ENCODE assay signal across 20 mouse cellular contexts in the genomic region with DNA sequence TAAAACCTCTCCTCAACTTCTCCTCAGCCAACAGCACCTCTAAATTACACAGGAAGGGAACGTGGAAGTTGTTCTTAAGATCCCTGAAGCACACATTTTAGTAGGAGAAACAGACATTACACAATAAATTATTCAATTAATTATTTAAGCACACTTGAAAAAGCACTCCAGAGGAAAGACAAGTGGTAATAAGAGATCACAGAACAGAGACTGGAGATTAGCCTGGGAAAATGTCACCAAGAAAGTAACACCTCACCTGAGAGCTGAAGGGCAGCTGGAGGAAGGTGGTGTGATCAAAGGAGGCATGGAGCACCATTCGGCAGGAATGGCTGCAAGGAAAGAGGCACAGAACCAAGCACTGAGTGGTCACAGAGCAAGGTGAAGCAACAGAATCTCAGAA.
A peak's percentile ranks its signal among the peaks of the same experiment; 100 is the strongest.
DNase-seq lines count a peak whose midpoint lies in the region; ATAC-seq and TF ChIP-seq lines count a peak whose summit lies in the region.
"Had no signal": no experiment of that assay in that cellular context is flagged by ENCODE, and none has a peak within 500 bp of the region (broad histone marks: within the 10 kb centered on the region; RNA-seq: fewer than 3 reads in every experiment).

No protein-coding gene starts in this region.

- no peaks in the 10 kb centered on the region for H3K36me3 ChIP-seq in lung, embryonic 15.5 days
- no peaks in the 10 kb centered on the region for H3K36me3 ChIP-seq in lung, postnatal 0 days (ENCODE audit: insufficient read depth, low read length)
- H3K36me3 ChIP-seq: embryonic facial prominence, embryonic 10.5 days; embryonic facial prominence, embryonic 12.5 days; forebrain, embryonic 15.5 days had no signal

- H3K27me3 ChIP-seq in lung, embryonic 15.5 days, result no peaks in the 10 kb centered on the region
- no peaks in the 10 kb centered on the region for H3K27me3 ChIP-seq in lung, postnatal 0 days (replicated peaks; ENCODE audit: insufficient read depth, low read length)
- H3K27me3 ChIP-seq: embryonic facial prominence, embryonic 12.5 days; forebrain, embryonic 13.5 days; forebrain, embryonic 15.5 days had no signal

- TF ChIP-seq EP300 in lung, postnatal 0 days (IDR thresholded peaks at IDR 0.05), result peak; percentile 68; the same call in 1 of the 2 replicates

- TF ChIP-seq CTCF in lung, postnatal 0 days (IDR thresholded peaks at IDR 0.05), result no peak
- no peak for TF ChIP-seq CTCF in lung, adult 2 months (IDR thresholded peaks at IDR 0.05; ENCODE audit: insufficient read depth, low read length)

- no peak overlapping the region for H3K4me2 ChIP-seq in lung, embryonic 15.5 days
- no peak overlapping the region for H3K4me2 ChIP-seq in lung, postnatal 0 days (replicated peaks; ENCODE audit: low read depth, low read length)
- H3K4me2 ChIP-seq: embryonic facial prominence, embryonic 12.5 days; forebrain, embryonic 13.5 days; forebrain, embryonic 15.5 days had no signal

- DNase-seq in lung, postnatal 4 days, result no peak
- peak; percentile 66 for DNase-seq in lung, postnatal 0 days (ENCODE audit: low spot score)
- no peak for DNase-seq in lung, adult 2 months
- DNase-seq in lung, postnatal 25 days (ENCODE audit: low spot score), result peak; percentile 29
- DNase-seq in lung, postnatal 36 days, result peak; percentile 6
- no peak for DNase-seq in urinary bladder, adult 2 months (ENCODE audit: low spot score)
- DNase-seq: adrenal gland, adult 2 months; adrenal gland, postnatal 10 days; adrenal gland, postnatal 25 days; cerebellum, adult 11 months; cerebellum, adult 18-20 months; cerebellum, adult 8-10 months; cerebellum, adult 9-11 months; cerebellum, postnatal 14 days; cerebellum, postnatal 36 days had no signal

- H3K4me3 ChIP-seq in lung, embryonic 15.5 days, result no peak overlapping the region
- no peak overlapping the region for H3K4me3 ChIP-seq in lung, postnatal 0 days (ENCODE audit: low read depth, low read length)
- H3K4me3 ChIP-seq in lung, adult 2 months (replicated peaks; ENCODE audit: extremely low read depth, low read depth, low read length), result no peak overlapping the region
- H3K4me3 ChIP-seq: embryonic facial prominence, embryonic 10.5 days; embryonic facial prominence, embryonic 12.5 days; forebrain, embryonic 13.5 days; forebrain, embryonic 15.5 days had no signal

- ATAC-seq in lung, embryonic 15.5 days (ENCODE audit: borderline replicate concordance, extremely low read depth, low FRiP score, low TSS enrichment), result peak; percentile 39; the same call in 1 of the 2 replicates
- ATAC-seq in lung, postnatal 0 days, result peak; percentile 92
- ATAC-seq: forebrain, embryonic 13.5 days; forebrain, embryonic 15.5 days had no signal

- no peak overlapping the region for H3K27ac ChIP-seq in lung, embryonic 15.5 days
- no peak overlapping the region for H3K27ac ChIP-seq in lung, postnatal 0 days (ENCODE audit: low read length)
- H3K27ac ChIP-seq: embryonic facial prominence, embryonic 10.5 days; embryonic facial prominence, embryonic 12.5 days; forebrain, embryonic 13.5 days; forebrain, embryonic 15.5 days had no signal

- no peak overlapping the region for H3K9ac ChIP-seq in lung, embryonic 15.5 days
- H3K9ac ChIP-seq in lung, postnatal 0 days (replicated peaks; ENCODE audit: low read depth), result no peak overlapping the region
- H3K9ac ChIP-seq: embryonic facial prominence, embryonic 12.5 days; forebrain, embryonic 13.5 days; forebrain, embryonic 15.5 days had no signal

- no peaks in the 10 kb centered on the region for H3K4me1 ChIP-seq in lung, embryonic 15.5 days
- no peaks in the 10 kb centered on the region for H3K4me1 ChIP-seq in lung, postnatal 0 days (ENCODE audit: insufficient read depth, low read depth, low read length)
- H3K4me1 ChIP-seq in lung, adult 2 months (ENCODE audit: control insufficient read depth, insufficient read depth, low read length), result no peaks in the 10 kb centered on the region
- H3K4me1 ChIP-seq: embryonic facial prominence, embryonic 10.5 days; embryonic facial prominence, embryonic 12.5 days; forebrain, embryonic 13.5 days; forebrain, embryonic 15.5 days had no signal

- H3K9me3 ChIP-seq in lung, embryonic 15.5 days, result no peaks in the 10 kb centered on the region
- no peaks in the 10 kb centered on the region for H3K9me3 ChIP-seq in lung, postnatal 0 days (ENCODE audit: low read length)
- H3K9me3 ChIP-seq: embryonic facial prominence, embryonic 10.5 days; embryonic facial prominence, embryonic 12.5 days; forebrain, embryonic 13.5 days; forebrain, embryonic 15.5 days had no signal

- no peak for TF ChIP-seq POLR2A in lung, adult 2 months (IDR thresholded peaks at IDR 0.05; ENCODE audit: borderline replicate concordance, extremely low read depth, low read depth, low read length)

- 26% methylated on average over 2 of the region's 2 CpGs for WGBS in lung, embryonic 15.5 days
- WGBS in lung, postnatal 0 days, result 34% methylated on average over 2 of the region's 2 CpGs
- WGBS in lung, adult 2 months, result 34% methylated on average over 2 of the region's 2 CpGs

Comparison
In these comparisons a context has a peak if more than half of its experiments do, and no peak if none do; other contexts are left out.
1. DNase-seq: peak in lung, postnatal 0 days (single experiment), lung, postnatal 25 days (single experiment) and lung, postnatal 36 days (single experiment); none in lung, postnatal 4 days (0 of 2), lung, adult 2 months (single experiment) and urinary bladder, adult 2 months (single experiment).